Mouse (Mus musculus) hindbrain, embryonic 14.5 days (tissue): Measurements from ENCODE around the gene Coro1b. TPM values are rescaled to one million over a fixed set of nuclear protein-coding genes. Genes with fewer than 3 reads are reported as not detected.
"Not testable (repeated sequence)": the region's sequence is repeated elsewhere in the genome, so short reads cannot be mapped to it uniquely, and the experiment has no call there.

Source experiments
- ATAC-seq: fragments of 200-750 bp; cut with Nextera tagmentation; 2 replicates; pipeline ENCODE4 v1.8.0; 2017; ENCODE audit warnings: moderate number of reproducible peaks, mild to moderate bottlenecking, moderate TSS enrichment, moderate library complexity; ENCODE audit not compliant: low FRiP score
- DNase-seq: peaks from one replicate; pipeline ENCODE4 v3.0.0-alpha.2; 2015; ENCODE audit warnings: low spot score
- H3K27ac ChIP-seq: fragments of 300-500 bp; sonication (generic); 2 replicates; pipeline ENCODE4 v1.5.1; 2014; ENCODE audit warnings: mild to moderate bottlenecking, moderate library complexity
- H3K27me3 ChIP-seq: fragments of 300-500 bp; sonication (generic); 2 replicates; pipeline ENCODE4 v1.6.1; 2014; ENCODE audit warnings: mild to moderate bottlenecking, low read length, mixed read lengths; ENCODE audit not compliant: control insufficient read depth, insufficient read depth
- H3K36me3 ChIP-seq: fragments of 300-500 bp; sonication (generic); replicated peaks from 2 replicates; pipeline ENCODE4 v1.6.1; 2014; ENCODE audit not compliant: control insufficient read depth, insufficient read depth
- H3K4me1 ChIP-seq: fragments of 300-500 bp; sonication (generic); replicated peaks from 2 replicates; pipeline ENCODE4 v1.6.1; 2014; ENCODE audit warnings: antibody characterized with exemption, low read length, mixed read lengths; ENCODE audit not compliant: control insufficient read depth, insufficient read depth
- H3K4me2 ChIP-seq: fragments of 300-500 bp; sonication (generic); replicated peaks from 2 replicates; pipeline ENCODE4 v1.6.1; 2014; ENCODE audit warnings: mild to moderate bottlenecking, moderate library complexity
- H3K4me3 ChIP-seq: fragments of 300-500 bp; sonication (generic); replicated peaks from 2 replicates; pipeline ENCODE4 v1.5.1; 2014; ENCODE audit warnings: mild to moderate bottlenecking, low read length
- H3K9ac ChIP-seq: fragments of 300-500 bp; sonication (generic); 2 replicates; pipeline ENCODE4 v1.6.1; 2014
- H3K9me3 ChIP-seq: fragments of 300-500 bp; sonication (generic); 2 replicates; pipeline ENCODE4 v1.6.1; 2016; ENCODE audit warnings: low read length; ENCODE audit not compliant: control insufficient read depth
- WGBS: fragments of 180-500 bp; shearing (Covaris S2); extraction: QIAGEN DNeasy Blood & Tissue Kit; methylation state at CpG from one replicate; pipeline ENCODE4 v1.1.7; 2014; 5-methylcytosine and 5-hydroxymethylcytosine counted together
- polyA plus RNA-seq: library from polyadenylated mRNA; unstranded; fragments of >200 nt; fragmentation: Nextera tagmentation; extraction: Ambion mirVana; gene quantifications from 2 replicates; pipeline ENCODE4 v1.2.1, GENCODE M21; 2014

Gene Coro1b
- polyA plus RNA-seq, 1 experiment from 2014 or later: 102 TPM

DNA sequence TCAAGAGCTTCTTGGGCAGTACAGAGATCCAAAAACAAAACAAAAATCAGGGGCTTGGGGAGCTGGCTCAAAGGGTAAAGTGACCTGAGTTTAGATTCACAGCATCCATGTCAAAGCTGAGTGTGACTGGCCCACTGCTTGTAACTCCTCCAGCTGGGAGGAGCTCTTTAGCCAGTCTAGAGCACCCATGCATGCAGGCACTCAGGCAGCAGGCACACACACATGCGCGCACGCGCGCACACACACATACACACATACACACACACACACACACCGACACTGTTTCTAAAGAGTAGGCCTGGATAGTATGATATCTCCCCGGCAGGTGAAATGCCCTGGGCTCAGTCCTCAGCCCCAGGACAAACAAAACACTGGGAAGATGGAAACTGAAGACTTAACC, 31.4 kb upstream of the Coro1b start:
- Histone ChIP-seq H3K4me3 (no peak overlapping the region), H3K4me1 (peaks cover 9% of the 10 kb centered on the region), H3K36me3 (peaks cover 59% of the 10 kb centered on the region), H3K9me3 (no peaks in the 10 kb centered on the region), H3K4me2 (no peak overlapping the region), H3K27me3 (no peaks in the 10 kb centered on the region), H3K27ac (no peak overlapping the region), H3K9ac (no peak overlapping the region)
- DNase-seq (no peak), ATAC-seq (no peak)
- 97% methylated on average over 7 of the region's 7 CpGs for WGBS

DNA sequence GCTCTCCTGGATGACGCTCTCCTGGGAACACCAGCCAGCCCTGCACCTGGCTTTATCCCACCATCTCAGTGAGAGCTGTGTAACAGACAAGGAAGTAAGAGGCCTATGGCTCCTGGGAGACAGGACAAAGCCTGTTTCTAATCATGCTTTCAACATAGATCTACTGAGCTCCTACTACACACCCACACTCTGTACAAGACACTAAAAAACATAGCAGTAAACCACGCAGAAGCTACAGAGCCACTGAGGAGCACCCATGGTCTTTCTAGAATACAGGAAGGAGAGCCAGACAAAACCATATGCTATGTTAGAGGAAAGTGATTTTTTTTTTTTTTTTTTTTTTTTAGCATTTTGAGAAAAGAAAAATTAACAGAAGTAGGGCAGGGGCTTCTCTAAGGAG, 30.1 kb upstream of the Coro1b start:
- ATAC-seq: no peak
- no peak overlapping the region for H3K27ac ChIP-seq
- H3K4me3 ChIP-seq: no peak overlapping the region
- 94% methylated on average over 2 of the region's 2 CpGs for WGBS
- no peak overlapping the region for H3K4me2 ChIP-seq
- no peak for DNase-seq
- no peaks in the 10 kb centered on the region for H3K27me3 ChIP-seq
- H3K36me3 ChIP-seq: peaks cover 45% of the 10 kb centered on the region
- no peaks in the 10 kb centered on the region for H3K9me3 ChIP-seq
- peaks cover 9% of the 10 kb centered on the region for H3K4me1 ChIP-seq
- no peak overlapping the region for H3K9ac ChIP-seq

DNA sequence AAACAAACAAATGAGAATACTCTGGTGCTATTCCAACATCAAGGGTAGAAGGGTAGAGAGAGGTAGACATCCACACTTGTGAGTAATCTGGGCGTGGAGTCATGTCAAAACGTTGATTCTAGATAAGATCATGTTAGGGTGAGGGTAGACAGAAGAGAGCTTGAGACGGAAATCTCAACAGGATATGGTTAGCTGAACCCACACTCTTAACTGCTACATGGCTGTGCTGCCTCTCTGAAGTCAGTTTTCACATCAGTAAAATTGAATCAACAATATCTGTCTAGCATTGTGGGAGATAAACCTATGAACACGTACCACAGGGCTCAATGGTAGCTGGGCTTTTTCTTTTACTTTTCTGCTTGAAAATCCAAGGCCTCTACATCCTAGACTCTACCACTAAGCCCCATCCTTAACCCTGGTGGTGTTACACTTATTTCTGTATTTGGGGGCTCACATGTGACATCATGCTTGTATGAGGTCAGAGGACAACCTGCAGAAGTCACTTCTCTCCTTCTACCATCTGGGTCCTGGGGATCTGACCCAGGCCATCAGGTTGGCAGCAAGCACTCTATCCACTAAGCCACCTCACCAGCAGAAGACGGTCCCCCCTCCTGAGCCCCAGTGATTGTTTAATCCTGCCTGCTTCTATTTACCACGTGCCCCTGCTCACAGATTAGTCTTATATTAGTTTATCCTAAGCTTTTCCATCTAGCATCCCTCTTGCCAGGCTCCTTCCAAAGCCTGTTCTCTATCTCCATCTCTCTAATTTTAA, 28.5 kb upstream of the Coro1b start:
- Histone ChIP-seq H3K4me1 (peaks cover 9% of the 10 kb centered on the region), H3K27ac (no peak overlapping the region), H3K4me2 (no peak overlapping the region), H3K4me3 (no peak overlapping the region), H3K9me3 (no peaks in the 10 kb centered on the region), H3K27me3 (no peaks in the 10 kb centered on the region), H3K36me3 (peaks cover 30% of the 10 kb centered on the region), H3K9ac (no peak overlapping the region)
- ATAC-seq (no peak), DNase-seq (no peak)
- WGBS: 89% methylated on average over 6 of the region's 6 CpGs

DNA sequence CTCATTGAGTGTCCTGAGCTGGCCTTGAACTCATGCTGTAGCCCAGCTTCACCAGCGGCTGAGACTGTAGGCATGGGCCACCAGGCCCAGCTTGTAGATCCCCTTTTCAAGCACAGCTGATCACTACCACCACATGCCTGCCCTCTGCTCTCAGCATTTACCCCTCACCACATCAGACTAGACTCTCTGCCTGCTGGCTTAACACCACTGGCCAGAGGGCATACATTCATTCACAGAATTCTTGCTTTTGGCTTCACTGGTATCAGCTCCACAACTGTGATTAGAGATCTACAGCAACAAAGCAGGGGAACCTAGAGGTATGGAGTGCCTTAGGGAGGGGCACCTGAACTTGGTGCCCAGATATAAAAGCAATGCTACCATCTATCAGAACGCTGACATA, 27.9 kb upstream of the Coro1b start:
- no peaks in the 10 kb centered on the region for H3K27me3 ChIP-seq
- DNase-seq (no peak), ATAC-seq (no peak)
- H3K27ac ChIP-seq: 0 out of 2 replicates have a peak overlapping the region, but pooled peaks have one; percentile 76
- peaks cover 24% of the 10 kb centered on the region for H3K36me3 ChIP-seq
- no peaks in the 10 kb centered on the region for H3K9me3 ChIP-seq
- H3K9ac ChIP-seq: no peak overlapping the region
- H3K4me1 ChIP-seq: peaks cover 9% of the 10 kb centered on the region
- H3K4me3 ChIP-seq: peak overlapping the region; percentile 33
- H3K4me2 ChIP-seq: peak overlapping the region; percentile 37
- WGBS: 98% methylated on average over 2 of the region's 2 CpGs

DNA sequence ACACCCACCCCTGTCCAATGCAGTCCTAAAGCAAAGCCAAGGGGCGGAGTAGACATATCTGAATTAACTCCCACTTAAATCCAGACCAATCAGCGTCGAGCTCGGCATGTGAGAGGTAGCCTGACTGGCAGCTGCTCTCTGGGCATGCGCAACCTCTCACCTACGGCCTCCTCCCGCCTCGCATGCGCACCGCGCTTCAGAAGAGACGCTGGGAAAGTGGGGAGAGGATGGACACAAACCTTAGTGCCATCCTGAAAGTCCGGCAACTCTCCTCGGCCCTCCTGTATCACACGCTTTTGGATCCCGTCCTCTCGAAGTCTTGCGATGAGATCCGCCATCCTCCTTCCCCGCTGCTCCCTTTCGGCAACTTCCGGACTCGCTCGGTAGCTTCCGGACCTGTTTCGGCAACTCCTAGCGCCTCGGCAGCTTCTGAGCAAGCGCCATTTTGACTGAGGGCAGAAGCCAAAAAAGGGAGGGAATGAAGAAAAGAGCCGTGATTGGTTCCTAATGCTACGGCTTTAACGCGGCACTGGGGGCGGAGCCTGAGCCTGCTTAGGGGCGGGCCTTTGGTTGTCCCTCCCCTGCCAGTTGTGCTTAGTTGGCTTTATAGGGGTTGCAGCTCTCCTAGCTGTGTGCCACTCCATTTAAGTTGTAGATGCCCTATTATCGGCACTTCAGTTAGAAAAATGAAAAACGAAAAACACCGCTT, 27.2 kb upstream of the Coro1b start:
- Histone ChIP-seq H3K27ac (peak overlapping the region; percentile 76), H3K4me1 (peaks cover 9% of the 10 kb centered on the region), H3K9me3 (no peaks in the 10 kb centered on the region), H3K4me2 (peak overlapping the region; percentile 37), H3K4me3 (peak overlapping the region; percentile 33), H3K27me3 (no peaks in the 10 kb centered on the region), H3K9ac (peak overlapping the region; percentile 48), H3K36me3 (peaks cover 16% of the 10 kb centered on the region)
- ATAC-seq: peak; percentile 81
- WGBS: 4% methylated on average over 38 of the region's 38 CpGs
- peak; percentile 98 for DNase-seq

DNA sequence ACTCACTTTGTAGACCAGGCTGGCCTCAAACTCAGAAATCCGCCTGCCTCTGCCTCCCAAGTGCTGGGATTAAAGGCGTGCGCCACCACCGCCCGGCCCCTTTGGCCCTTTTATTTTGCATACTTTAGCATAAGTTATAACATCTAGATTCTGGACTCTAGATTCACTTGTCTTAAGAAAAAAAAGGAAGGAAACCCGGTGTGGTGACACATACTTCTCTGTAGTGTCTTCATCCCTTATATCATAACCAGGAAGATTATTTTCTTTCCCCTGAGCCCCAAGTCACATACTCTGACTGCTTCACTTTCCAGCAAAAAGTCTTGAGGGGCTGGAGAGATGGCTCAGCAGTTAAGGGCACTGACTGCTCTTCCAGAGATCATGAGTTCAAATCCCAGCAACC, 26.5 kb upstream of the Coro1b start:
- DNase-seq, H3K4me3 ChIP-seq, H3K36me3 ChIP-seq, H3K27ac ChIP-seq, ATAC-seq, H3K9me3 ChIP-seq, H3K9ac ChIP-seq, H3K27me3 ChIP-seq: not testable (repeated sequence)
- WGBS: 60% methylated on average over 6 of the region's 6 CpGs
- Histone ChIP-seq H3K4me2 (peak overlapping the region; percentile 33), H3K4me1 (peaks cover 15% of the 10 kb centered on the region)

DNA sequence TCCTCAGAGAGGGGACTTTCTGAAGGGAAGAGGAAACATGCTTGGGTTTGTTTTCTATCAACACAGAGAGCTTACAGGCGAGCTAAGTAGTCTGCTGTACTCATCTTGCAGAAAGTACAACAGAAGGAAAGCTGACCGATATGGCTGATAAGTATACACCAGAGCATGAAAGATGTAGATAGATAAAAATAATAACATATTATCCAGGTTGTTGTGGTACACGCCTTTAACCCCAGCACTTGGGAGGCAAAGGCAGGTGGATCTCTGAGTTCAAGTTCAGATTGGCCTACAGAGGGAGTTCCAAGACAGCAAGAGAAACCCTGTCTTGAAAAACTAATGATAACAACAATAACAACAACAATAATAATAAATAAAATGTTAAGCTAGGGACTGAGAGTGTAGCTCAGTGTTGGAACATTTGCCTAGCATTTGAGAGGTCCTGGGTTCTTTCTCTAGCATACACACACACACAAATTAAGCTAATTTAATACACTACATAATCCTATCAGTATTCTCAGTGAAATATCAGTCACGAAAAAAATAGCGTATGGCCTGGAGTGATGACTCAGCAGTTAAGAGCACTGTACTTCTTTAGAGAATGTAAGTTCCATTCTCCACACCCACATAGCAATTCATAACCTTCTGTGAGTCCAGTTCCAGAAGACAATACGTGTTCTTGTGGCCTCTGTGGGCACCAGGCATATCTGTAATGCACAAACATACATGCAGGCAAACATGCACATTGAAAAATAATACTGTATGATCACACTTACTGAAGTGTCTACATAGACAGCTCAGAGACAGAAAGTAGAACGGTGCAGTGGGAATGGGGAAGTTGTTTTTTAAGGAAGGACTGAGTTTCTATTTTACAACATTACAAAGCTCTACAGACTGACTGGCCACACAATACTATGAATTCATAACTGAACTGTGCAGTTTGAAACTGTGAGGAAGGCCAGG, 25.7 kb upstream of the Coro1b start:
- H3K9ac ChIP-seq: no peak overlapping the region
- no peak overlapping the region for H3K4me2 ChIP-seq
- no peak overlapping the region for H3K27ac ChIP-seq
- no peaks in the 10 kb centered on the region for H3K27me3 ChIP-seq
- no peak overlapping the region for H3K4me3 ChIP-seq
- H3K36me3 ChIP-seq: peaks cover 6% of the 10 kb centered on the region; the same call in 1 of the 2 replicates
- 89% methylated on average over 7 of the region's 7 CpGs for WGBS
- H3K4me1 ChIP-seq: peaks cover 23% of the 10 kb centered on the region
- H3K9me3 ChIP-seq: no peaks in the 10 kb centered on the region
- no peak for DNase-seq
- ATAC-seq: no peak

DNA sequence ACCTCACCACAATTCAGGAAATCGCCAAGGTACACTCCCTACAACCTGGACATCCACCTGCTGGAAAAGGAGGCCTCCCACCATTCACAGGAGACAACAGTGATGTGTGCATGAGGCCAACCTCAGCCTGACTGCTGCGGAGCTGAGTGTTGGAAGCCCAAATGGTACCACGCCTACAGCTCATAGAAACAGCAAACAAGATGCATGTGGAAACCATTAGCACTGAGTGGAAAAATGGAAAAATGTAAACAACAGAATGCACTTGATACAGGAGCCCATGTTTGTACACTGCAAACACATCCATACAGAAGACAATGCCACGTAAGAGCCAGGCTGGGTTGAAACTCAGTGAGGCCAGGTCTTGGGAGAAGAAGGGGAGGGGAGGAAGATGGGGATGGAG, 24.0 kb upstream of the Coro1b start:
- peaks cover 24% of the 10 kb centered on the region for H3K4me1 ChIP-seq
- no peak overlapping the region for H3K4me2 ChIP-seq
- no peaks in the 10 kb centered on the region for H3K27me3 ChIP-seq
- H3K9ac ChIP-seq: no peak overlapping the region
- H3K36me3 ChIP-seq: peaks cover 19% of the 10 kb centered on the region
- no peak overlapping the region for H3K4me3 ChIP-seq
- no peaks in the 10 kb centered on the region for H3K9me3 ChIP-seq
- DNase-seq: no peak
- H3K27ac ChIP-seq: no peak overlapping the region
- ATAC-seq: no peak
- WGBS: 81% methylated on average over 4 of the region's 4 CpGs

DNA sequence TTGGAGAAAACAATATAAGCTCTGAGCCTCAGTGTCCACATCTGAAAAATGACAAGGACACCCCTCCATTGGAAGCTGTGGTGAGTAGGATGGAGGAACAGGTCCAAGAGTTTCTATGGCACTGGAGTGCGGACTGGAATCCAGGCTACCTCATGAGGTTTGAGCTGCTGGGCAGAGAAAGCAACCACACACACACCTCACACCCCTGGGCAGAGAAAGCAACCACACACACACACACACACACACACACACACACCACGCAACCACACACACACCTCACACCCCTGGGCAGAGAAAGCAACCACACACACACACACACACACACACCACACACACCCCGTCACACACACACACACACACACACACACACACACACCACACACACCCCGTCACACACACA, 23.2 kb upstream of the Coro1b start:
- H3K9me3 ChIP-seq, H3K27me3 ChIP-seq, DNase-seq: not testable (repeated sequence)
- Histone ChIP-seq H3K9ac (peak overlapping the region; percentile 91), H3K4me1 (peaks cover 22% of the 10 kb centered on the region), H3K36me3 (peaks cover 26% of the 10 kb centered on the region), H3K4me3 (peak overlapping the region; percentile 83), H3K27ac (peak overlapping the region; percentile 63), H3K4me2 (peak overlapping the region; percentile 71)
- peak; percentile 42 for ATAC-seq
- WGBS: 10% methylated on average over 4 of the region's 4 CpGs
